Mouse (Mus musculus): ENCODE data around the gene 3100002H09Rik.

Gene 3100002H09Rik

DNA sequence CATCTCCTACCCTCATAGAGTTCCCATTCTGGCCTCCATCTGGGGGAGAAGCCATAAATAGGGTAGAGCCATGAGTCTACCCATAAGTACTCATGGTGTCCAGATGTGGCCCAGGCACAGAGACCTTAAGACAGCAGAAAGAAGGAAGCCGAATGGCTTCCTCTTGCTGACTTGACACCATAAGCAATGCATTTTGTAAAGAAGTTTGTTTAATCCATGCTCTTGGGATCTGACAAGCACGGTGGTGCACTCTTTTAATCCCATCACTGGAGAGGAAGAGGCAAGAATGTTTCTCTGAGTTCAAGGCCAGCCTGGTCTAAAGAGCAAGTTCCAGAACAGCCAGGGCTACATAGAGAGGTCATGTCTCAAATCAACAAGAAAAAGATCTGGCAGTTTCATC lies at the start of gene 3100002H09Rik:
Gene 3100002H09Rik (minus strand): TSS at position 101 of the 400 bp plus-strand sequence.
- in situ Hi-C loops (cut with MboI; ENCODE audit: low pct_unique_long_range_greater_than_20kb in 1 of 2, low sequenced_read_pairs in 2 of 2, unreplicated experiment in 1 of 2): no loop called here

DNA sequence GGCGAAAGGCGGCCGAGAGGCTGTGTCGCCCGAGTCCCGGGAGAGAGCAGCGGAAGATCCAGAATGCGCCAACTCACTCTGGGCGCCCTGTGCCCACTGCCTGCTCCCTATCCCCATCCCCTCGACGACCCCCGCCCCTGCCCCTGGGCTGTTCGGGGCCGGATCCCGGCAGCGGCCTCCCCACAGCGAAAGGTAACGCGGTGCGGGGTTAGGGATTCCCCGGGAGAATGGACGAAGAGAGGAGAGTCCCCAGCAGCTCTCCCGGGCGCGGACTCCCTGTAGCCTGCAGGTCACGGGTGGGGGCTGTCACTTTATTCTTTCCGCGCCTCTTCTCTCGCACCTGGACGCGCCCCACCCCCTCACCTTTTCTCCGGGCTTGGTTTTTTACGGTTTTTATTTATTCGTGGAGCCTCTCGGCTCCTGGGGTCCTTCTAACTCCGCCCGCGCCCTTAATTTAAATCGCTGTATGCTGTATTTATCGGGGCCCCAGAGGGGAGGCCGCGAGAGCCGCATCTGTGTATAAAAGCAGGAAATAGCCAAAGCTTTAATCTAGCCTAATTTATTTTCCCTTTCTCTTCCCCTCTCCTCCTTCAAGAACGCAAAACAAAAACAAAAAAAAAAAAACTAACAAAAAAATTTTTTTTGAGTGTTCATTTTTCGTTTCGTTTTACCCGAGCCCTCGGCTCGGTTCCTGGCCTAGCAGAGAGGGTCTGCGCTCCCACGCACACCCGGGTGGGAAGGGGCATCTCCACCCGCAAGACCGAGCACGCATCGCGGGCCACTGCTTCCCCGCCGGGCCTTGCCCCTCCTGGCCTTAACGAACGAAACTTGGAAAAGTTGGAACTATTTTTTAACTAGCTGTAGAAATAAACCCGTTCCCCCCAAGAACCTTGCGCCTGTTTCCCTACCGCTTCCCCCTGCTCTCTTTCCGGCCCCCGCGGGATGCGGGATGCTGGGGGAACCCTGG lies 48.9 kb upstream of the 3100002H09Rik start:
- in situ Hi-C loops (cut with MboI; ENCODE audit: low pct_unique_long_range_greater_than_20kb in 1 of 2, low sequenced_read_pairs in 2 of 2, unreplicated experiment in 1 of 2): loop anchor here (10.0 to 25.0 kb wide), 3 partner anchors 85 to 697 kb away; no protein-coding TSS in a partner anchor

DNA sequence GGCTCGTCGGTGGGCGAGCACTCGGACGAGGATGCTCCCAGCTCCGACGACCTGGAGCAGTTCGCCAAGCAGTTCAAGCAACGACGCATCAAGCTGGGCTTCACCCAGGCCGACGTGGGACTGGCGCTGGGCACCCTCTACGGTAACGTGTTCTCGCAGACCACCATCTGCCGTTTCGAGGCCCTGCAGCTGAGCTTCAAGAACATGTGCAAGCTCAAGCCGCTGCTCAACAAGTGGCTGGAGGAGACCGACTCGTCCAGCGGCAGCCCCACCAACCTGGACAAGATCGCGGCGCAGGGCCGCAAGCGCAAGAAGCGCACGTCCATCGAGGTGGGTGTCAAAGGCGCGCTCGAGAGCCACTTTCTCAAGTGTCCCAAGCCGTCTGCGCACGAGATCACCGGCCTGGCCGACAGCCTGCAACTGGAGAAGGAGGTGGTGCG lies 47.8 kb upstream of the 3100002H09Rik start:
- in situ Hi-C loops (cut with MboI; ENCODE audit: low pct_unique_long_range_greater_than_20kb in 1 of 2, low sequenced_read_pairs in 2 of 2, unreplicated experiment in 1 of 2): loop anchor here (10.0 to 25.0 kb wide), 3 partner anchors 84 to 696 kb away; no protein-coding TSS in a partner anchor

DNA sequence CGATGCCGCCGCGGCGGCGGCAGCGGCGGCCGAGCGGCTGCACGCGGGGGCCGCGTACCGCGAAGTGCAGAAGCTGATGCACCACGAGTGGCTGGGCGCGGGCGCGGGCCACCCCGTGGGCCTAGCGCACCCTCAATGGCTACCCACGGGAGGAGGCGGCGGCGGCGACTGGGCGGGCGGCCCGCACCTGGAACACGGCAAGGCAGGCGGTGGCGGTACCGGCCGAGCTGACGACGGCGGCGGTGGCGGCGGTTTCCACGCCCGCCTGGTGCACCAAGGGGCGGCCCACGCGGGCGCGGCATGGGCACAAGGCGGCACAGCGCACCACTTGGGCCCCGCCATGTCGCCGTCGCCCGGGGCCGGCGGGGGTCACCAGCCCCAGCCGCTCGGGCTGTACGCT lies 47.2 kb upstream of the 3100002H09Rik start:
- in situ Hi-C loops (cut with MboI; ENCODE audit: low pct_unique_long_range_greater_than_20kb in 1 of 2, low sequenced_read_pairs in 2 of 2, unreplicated experiment in 1 of 2): loop anchor here (10.0 to 25.0 kb wide), 3 partner anchors 83 to 695 kb away; no protein-coding TSS in a partner anchor

DNA sequence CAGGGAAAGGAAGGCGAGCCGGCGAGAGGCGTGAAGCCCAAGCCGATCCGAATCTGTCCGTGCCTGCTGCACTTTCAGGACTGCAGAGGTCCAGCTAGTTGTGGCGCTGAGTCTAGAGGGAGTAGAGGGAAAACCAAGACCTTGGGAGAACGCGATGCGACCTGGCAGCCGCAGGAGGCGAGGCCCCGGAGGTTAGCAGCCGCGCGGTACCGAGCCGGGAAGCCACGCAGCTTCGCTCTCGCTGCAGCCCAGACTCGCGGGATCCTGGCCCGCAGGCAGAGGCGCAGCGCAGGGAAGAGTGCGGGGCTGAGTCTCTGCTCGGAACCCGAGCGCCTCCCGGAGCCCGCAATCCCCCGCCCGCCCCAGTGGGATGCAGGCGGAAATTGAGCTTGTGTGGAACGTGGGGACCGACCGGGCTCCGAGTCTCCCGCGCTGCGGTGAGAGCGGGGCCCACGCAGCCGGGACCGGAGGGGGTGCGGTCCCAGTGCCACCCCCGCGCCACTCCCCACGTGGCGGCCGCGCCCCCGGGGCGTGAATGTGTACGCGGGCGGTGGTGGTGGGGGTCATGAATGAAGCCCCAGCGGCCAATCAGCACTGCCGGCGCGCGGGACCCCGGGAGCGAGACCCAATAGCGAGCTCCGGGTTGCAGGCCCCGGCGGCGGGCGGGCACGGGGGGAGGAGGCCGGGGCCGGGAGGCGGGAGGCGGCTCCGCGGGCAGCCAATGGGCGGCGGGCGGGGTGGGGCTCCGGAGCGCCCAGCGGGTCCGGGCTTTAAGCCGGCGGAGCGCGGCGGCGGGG lies 46.4 kb upstream of the 3100002H09Rik start:
- in situ Hi-C loops (cut with MboI; ENCODE audit: low pct_unique_long_range_greater_than_20kb in 1 of 2, low sequenced_read_pairs in 2 of 2, unreplicated experiment in 1 of 2): loop anchor here (10.0 to 25.0 kb wide), 3 partner anchors 82 to 695 kb away; no protein-coding TSS in a partner anchor

DNA sequence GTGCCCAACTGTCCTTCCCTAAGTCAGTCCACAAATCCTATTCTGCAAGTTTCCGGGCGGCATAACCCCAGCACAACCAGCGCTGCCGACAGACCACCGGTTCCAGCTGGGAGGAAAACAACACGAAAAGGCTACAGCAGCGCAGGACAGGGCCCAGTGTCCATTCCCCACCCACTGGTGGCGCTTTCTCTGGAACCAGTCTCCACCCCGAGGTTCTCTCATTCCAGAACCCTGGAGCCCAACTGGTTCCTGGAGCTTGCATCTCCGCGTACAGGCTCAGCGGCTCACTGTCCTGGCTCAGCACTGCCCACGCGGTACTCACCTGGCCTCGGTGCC lies 45.9 kb upstream of the 3100002H09Rik start, which contains the start of gene Pou3f1:
Gene Pou3f1 (plus strand): TSS at position 290 of the 336 bp plus-strand sequence.
- in situ Hi-C loops (cut with MboI; ENCODE audit: low pct_unique_long_range_greater_than_20kb in 1 of 2, low sequenced_read_pairs in 2 of 2, unreplicated experiment in 1 of 2): loop anchor here (10.0 to 25.0 kb wide), 3 partner anchors 82 to 694 kb away; no protein-coding TSS in a partner anchor

DNA sequence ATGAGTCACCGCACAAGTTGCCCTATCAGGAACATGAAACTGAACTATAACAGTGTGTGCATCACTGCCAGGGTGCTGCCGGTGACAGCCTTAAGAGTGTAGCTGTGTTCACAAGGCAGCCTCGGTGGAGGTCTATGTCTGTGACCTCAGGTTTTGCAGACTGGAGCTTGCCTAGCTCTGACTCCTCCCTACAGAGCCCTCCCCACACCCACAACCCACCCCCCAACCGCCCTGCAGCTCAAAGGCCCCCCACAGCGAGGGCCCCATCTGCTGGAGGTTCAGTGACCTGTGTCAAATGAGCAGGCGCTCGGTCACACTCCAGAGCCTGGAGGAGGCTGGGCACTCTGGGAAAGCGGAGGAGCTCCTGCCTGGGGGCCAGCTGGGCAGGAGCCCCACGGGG lies 42.3 kb upstream of the 3100002H09Rik start:
- in situ Hi-C loops (cut with MboI; ENCODE audit: low pct_unique_long_range_greater_than_20kb in 1 of 2, low sequenced_read_pairs in 2 of 2, unreplicated experiment in 1 of 2): loop anchor here (10.0 to 25.0 kb wide), 3 partner anchors 78 to 691 kb away; no protein-coding TSS in a partner anchor

DNA sequence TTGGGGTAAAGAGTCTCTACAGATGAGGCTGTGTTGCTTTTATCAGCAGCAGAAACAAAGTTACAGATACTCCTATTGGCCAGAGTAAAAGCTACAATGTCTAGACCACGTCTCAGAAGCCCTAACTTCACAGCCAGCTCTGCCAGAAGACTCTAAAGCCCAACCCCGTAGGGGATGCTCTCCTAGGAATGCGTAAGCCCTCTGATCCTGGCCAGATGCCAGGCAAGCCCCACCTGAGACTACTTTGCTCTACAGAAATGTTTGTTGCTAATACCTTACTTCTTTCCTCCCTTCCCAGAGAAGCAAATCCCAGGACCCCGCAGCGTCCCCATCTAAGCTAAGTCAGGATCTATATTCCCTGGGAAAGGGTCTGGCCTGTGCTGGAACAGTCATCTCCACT lies 37.3 kb upstream of the 3100002H09Rik start:
- in situ Hi-C loops (cut with MboI; ENCODE audit: low pct_unique_long_range_greater_than_20kb in 1 of 2, low sequenced_read_pairs in 2 of 2, unreplicated experiment in 1 of 2): no loop called here

DNA sequence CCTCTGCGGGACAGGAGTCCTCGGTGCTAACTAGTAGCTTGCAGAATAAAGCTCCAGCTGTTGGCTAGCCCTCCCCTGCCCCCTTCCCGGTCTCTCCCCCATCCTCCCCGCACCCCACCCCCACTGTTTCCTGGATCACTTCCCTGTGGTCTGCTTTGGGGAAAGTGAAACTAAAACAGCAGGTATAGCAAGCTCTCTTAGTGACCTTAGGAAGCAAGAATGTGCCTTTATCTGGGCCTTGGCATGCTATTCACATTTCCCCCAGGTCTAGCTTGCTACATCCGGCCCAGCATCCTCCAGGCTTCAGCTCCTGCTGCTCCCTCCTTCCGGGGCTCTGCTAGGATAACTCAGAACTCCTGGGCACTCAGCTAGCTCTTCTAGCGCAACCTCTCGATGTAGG lies 36.0 kb upstream of the 3100002H09Rik start:
- in situ Hi-C loops (cut with MboI; ENCODE audit: low pct_unique_long_range_greater_than_20kb in 1 of 2, low sequenced_read_pairs in 2 of 2, unreplicated experiment in 1 of 2): no loop called here

DNA sequence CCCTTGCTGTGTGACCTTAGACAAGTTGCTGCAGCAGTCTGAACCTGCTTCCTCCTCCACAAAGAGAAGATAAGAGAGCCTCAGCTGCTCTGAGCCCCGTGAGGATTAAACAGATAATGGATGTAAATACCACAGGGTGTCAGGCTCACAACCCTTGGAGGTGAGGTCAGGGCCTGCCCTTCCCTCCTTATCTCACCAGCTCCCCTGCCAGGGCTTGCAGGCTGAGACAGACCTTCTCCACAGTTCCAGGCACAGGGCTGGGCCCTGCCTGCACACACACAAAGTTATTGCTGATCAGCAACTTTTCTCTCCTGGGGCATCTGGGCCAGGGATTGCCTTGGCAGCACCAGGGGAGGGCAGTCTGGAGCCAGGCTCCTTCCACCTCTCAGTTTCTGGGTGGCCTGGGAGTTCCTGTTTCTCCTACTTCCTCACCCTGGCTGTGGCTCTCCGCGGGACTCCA lies 34.4 kb upstream of the 3100002H09Rik start:
- in situ Hi-C loops (cut with MboI; ENCODE audit: low pct_unique_long_range_greater_than_20kb in 1 of 2, low sequenced_read_pairs in 2 of 2, unreplicated experiment in 1 of 2): no loop called here

DNA sequence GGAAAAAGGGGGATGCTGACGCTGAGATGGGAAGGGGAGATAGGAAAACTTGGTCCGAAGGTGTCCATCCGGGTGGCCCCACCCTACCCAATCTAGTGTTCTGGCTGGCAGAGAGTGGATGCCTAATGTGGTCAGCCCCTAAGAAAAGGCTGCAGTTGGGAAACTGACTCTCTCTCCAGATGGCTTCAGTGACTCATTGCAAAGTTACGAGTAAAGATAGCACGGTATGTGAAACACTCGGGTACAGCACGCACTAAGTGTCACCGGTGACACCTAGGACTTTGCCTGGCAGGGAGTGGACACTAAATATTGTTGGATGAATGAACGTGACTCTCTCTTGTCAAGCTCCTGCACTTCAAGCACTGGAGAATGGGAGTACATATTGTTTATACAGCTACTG lies 33.3 kb upstream of the 3100002H09Rik start:
- in situ Hi-C loops (cut with MboI; ENCODE audit: low pct_unique_long_range_greater_than_20kb in 1 of 2, low sequenced_read_pairs in 2 of 2, unreplicated experiment in 1 of 2): no loop called here

DNA sequence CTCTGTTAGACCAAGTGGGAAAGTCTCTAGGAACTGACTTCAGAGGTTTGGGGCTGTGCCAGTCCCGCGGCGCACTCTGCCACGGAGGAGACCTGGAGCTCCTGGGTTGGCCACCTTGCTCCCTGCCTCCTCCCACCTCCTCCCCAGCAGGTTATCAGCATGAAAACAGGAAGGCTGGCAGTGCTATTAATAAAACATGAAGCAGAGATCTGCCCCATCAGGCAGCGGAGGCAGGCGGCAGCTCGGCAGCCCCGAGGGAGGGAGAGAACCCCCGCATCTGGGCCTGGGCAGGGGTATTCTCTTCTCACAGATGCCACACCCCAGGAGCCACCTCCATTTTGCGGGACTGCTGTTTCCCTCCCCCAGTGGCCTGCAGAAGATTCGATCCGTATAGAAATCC lies 29.1 kb upstream of the 3100002H09Rik start:
- in situ Hi-C loops (cut with MboI; ENCODE audit: low pct_unique_long_range_greater_than_20kb in 1 of 2, low sequenced_read_pairs in 2 of 2, unreplicated experiment in 1 of 2): no loop called here

DNA sequence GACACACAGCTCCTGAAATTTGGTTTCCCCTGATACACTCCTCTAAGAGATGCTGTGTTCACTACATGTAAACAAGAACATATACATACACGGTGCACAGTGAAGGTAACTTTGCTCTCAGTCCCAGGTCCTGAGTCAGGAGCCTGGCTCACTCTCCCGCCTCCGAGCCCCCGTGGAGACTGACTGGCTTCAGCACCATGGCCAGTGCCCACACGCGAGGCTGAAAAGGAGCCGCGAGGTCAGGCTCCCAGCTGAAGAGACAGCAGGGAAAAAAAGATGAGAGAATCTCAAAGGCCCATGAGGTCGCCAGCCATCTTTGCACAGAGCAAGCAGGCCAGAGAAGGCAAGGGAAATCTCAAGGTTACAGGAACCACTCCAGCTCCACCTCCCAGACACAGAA lies 22.7 kb upstream of the 3100002H09Rik start:
- in situ Hi-C loops (cut with MboI; ENCODE audit: low pct_unique_long_range_greater_than_20kb in 1 of 2, low sequenced_read_pairs in 2 of 2, unreplicated experiment in 1 of 2): no loop called here

DNA sequence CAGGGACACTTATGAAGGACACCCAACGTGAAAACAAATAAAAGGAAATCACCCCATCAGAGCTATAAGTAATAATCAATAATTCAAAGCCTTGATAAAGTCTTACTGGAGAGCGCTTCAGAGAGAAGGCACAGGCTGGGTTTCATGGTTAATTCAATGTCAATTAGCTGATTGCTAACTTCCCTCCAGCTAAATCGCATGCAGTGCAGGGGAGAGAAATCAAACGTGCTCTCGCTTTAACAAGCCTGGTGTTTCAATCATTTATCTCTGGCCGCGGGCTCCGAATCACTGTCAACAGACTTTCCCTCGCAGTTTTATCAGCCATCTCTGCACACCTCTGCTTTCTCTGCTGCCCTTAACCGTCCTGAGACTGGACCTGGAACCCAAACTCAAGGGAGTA lies 22.3 kb upstream of the 3100002H09Rik start:
- in situ Hi-C loops (cut with MboI; ENCODE audit: low pct_unique_long_range_greater_than_20kb in 1 of 2, low sequenced_read_pairs in 2 of 2, unreplicated experiment in 1 of 2): no loop called here

DNA sequence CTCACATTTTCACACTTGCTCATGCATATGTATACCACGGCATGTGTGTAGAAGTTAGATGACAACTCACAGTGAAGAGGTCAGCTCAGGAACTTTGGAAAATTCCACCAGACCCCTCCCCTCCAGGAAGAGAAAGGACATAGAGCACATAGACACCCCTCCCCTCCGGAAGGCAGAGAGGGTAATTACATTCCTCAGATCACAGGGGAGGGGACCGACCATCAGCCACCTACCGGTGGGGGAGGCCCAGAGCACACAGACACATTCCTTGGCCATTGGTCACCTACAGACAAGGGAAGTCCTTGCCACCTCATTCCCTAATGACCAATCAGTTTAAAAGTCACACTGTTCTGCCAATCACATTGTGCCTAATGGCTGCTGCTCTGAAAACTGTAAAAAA lies 20.9 kb upstream of the 3100002H09Rik start:
- in situ Hi-C loops (cut with MboI; ENCODE audit: low pct_unique_long_range_greater_than_20kb in 1 of 2, low sequenced_read_pairs in 2 of 2, unreplicated experiment in 1 of 2): no loop called here

DNA sequence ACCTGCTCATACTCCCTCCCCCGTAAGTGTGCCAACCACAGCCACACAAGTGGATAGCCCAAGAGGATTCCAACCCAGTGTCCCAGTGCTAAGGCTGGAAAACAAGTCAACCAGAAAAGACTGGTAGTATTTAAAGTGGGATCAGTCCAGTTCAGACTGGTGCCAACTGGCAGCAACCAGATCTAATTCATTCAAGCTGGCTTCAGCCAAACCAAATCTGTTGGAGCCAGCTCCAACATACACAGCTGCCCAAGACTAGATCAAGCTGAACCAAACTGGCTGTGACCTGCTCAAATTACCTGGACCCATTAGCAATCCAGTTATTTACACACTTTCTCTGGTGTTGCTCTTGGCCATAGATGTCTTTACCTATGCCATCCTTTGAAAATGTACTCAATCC lies 16.2 kb upstream of the 3100002H09Rik start:
- in situ Hi-C loops (cut with MboI; ENCODE audit: low pct_unique_long_range_greater_than_20kb in 1 of 2, low sequenced_read_pairs in 2 of 2, unreplicated experiment in 1 of 2): no loop called here

DNA sequence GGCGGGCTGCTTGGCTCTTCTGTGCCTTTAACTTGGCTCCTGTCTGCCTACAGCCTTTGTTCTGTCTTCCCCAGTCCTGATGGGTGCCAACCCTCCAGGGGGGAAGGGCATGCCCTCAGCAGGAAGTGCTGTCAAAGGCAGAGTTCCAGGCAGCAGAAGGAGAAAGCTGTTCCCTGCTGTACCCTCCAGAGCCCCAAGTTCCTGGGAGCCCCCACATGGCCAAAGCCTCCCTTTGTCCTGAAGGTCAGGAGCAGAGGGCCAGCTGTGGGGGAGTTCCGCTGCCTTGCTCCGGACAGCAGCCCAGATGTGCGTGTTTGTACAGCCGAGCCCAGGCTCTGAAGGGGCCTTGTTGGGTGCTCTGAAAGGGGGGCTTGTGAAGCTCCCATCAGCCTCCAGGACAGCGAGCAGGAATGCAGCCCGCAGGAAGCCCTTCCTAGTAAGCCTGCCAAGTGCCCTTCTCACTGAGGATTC lies 13.5 kb upstream of the 3100002H09Rik start:
- in situ Hi-C loops (cut with MboI; ENCODE audit: low pct_unique_long_range_greater_than_20kb in 1 of 2, low sequenced_read_pairs in 2 of 2, unreplicated experiment in 1 of 2): no loop called here

DNA sequence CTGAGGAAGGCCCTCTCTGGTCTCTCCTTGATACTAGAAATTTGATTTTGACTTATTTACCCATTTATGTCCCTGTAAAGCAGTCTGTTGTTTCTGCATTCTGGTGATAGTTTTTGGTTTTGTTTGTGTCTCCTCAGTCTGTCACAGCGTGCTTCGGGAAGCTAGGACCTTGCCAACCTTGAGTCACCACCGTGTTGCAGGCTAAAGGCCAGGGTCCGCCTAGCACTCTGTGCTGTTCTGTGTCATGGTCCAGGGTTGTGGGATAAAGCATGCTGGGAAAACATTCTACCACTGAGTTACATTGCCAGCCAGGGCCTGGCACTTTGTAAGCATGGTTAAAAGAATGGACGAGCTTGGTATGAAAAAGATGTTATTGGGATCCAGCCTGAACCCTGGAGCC lies 12.0 kb upstream of the 3100002H09Rik start:
- in situ Hi-C loops (cut with MboI; ENCODE audit: low pct_unique_long_range_greater_than_20kb in 1 of 2, low sequenced_read_pairs in 2 of 2, unreplicated experiment in 1 of 2): no loop called here

DNA sequence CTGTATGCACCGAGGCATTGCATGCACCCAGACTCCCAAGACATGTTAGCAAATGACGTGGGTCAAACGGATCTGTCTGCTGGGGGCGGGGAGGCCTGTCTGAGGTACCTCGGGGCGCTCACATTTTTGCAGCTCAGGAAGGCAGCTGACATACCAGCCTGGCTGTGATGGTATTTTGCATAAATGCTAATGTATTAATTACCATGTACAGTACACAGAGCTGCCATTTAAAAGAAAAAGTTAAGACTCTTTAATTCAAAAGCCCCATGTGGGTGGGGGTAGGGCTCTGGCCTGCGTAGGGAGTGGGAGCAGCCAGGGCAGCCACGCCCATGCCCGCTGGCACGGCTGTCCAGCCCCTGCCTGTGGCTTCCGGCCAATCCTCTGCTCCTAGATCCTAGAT lies 10.8 kb upstream of the 3100002H09Rik start:
- in situ Hi-C loops (cut with MboI; ENCODE audit: low pct_unique_long_range_greater_than_20kb in 1 of 2, low sequenced_read_pairs in 2 of 2, unreplicated experiment in 1 of 2): no loop called here
